Mouse (Mus musculus): ENCODE data around the gene Myh7. TPM values are rescaled to one million over a fixed set of nuclear protein-coding genes. Genes with fewer than 3 reads are reported as not detected.
"Not testable (repeated sequence)": the region's sequence is repeated elsewhere in the genome, so short reads cannot be mapped to it uniquely, and the experiment has no call there.

Gene Myh7
- total RNA-seq, 2 experiments from 2014 or later: 2,004 to 2,187 TPM

- intact Hi-C loops (cut with DNase I): loop anchor here (5.0 kb wide), 1 partner anchor 69 kb away; the partner anchor contains the start of gene Cmtm5
Measured at GRCm38 (mm10) chr14:55005967-55006366, 11.5 kb upstream of the Myh7 start.

GRCm38 (mm10) chr14:55005506-55005905 is 11.1 kb upstream of the Myh7 start:
- no peak for DNase-seq

More at GRCm38 (mm10) chr14:55005967-55006366, 11.5 kb upstream of the Myh7 start:
- no peak for DNase-seq

DNA sequence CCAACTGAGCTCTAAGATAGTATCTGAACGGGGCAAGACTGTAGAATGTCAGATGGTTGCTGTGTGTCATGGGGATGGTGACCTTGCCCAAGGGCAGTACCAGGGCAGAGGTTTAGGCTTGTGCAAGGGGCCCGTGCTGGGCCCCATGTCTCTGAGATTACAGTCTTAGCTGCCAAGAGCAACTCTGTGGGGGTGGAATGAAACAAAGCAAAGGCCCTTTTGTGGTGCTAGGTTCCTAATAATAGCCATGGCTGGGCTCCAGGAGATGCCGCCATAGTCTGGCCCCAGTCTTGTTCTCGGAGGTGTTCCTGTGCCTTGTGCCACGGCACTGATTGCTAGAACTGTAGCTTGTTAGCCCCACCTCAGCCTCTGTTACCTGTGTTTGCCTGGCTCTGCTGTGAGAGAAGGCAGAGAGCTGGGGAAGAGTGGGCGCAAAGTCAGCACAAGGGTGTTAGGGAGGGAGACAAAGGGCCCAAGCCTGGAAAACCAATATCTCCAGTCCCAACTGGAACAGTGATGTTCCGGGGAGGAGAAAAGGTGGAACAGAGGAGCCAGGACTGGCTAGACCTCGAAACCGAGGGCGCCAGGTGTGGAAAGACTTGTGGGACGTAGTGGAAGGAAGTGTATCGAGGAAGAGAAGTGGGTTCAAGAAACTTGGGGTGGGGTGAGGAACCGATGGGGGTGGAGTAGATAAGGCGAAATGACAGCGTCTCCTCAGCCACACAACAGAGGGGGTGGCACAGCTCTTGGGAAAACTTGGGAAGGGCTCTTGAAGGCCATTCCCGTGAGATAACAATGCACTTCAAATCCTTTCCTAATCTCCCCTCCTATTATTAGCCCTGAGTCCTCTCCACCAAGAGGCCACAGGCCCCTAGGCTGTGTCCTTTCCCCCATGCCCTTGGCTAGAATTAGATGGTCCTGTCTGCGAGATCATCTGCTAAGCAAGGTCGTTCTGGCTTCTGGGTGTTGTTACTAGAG is 9.7 kb upstream of the Myh7 start:
- peak; percentile 60 to 79 for DNase-seq
- intact Hi-C loops (cut with DNase I): no loop called here

More at GRCm38 (mm10) chr14:55005506-55005905, 11.1 kb upstream of the Myh7 start:
- intact Hi-C loops (cut with DNase I): loop anchor here (5.0 kb wide), 1 partner anchor 68 kb away; the partner anchor contains the start of gene Cmtm5

GRCm38 (mm10) chr14:55002687-55003120 is 8.3 kb upstream of the Myh7 start:
- DNase-seq: no peak
- intact Hi-C loops (cut with DNase I): no loop called here

DNA sequence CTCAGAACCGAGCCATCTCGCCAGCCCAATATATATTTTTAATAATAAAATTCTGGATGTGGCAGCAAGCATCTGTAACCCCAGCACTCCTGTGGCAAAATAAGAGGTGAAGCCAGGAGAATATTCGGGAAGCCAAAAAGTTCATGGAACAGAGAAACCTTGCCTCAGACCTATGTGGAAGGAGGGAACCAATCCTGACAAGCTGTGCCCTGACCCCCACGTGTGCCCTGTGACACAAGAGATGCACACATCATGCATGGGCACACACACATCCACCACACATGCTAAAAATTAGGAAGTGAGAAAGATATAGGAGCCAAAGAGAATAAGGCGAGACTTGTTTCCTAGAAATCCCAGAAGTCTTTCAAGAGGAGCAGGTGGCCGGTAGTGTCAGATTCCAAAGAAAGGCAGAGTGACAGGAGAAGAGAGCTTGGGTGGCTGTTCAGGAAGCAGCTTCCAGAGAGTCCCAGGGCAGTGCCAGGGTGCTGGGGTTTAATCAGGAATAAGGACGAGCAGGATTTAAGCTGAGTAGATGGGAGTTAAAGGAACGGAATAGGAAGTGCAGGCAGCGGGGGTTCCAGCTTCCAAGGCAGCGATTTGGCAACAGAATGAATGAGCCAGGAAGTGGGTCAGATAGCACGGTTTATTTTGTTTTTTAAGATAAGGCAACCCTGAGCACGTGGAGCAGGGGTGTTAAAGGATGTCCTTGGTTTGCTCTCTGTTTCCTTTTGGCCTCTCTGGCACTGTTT is 7.7 kb upstream of the Myh7 start:
- intact Hi-C loops (cut with DNase I): no loop called here
- DNase-seq: no peak

DNA sequence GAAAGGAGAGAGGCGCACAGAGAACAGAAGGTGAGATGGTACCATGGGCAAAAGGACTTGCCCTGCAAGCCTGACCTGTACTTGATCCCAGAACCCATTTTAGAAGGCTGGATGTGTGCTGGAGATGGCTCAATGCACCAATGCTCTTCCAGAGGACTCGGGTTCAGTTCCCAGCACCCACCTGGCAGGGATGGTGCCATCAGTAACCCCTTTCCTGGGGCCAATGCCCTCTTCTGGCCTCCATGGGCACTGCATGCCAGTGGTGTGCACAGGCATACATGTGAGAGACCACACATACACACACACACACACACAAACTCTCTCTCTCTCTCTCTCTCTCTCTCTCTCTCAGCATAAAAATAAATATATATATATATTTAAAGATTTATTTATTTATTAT is 7.0 kb upstream of the Myh7 start:
- intact Hi-C loops (cut with DNase I): no loop called here
- DNase-seq: no peak

DNA sequence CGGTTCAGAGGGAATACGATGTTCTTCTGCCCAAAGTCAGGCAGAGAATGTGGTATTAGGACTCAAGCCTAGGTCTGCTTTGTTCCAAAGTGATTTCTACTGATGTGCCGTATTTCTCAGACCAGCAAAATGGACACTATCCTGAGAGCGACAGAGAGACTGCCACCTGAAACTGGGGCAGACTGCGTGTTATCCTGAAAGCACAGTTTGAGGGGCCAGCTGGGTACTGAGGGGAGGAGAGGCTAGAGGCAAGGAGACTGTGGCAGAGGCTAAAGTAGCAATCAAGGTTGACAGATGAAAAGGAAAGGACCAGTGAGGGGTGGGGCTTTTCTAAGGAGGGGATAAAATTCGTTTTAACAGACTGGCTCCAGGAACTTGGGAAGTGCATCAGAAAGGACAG is 6.4 kb upstream of the Myh7 start:
- DNase-seq: no peak
- intact Hi-C loops (cut with DNase I): no loop called here

DNA sequence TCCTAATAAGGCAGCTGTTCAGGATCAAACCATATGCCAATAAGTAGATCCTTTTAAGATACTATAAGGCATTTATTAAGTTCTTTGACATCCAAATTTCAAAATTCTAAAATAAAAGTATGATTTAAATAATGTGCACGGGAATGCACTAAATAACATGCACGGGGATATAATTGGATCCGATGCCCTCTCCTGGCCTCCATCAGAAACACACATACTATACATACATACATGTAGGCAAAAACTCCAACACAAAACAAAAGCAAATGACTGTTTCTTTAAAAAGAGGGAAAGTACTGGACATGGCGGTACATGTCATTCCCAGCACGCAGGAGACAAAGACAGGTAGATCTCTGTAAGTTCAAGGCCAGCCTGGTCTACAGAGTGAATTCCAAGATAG is 5.4 kb upstream of the Myh7 start:
- DNase-seq; intact Hi-C loops (cut with DNase I): not testable (repeated sequence)

DNA sequence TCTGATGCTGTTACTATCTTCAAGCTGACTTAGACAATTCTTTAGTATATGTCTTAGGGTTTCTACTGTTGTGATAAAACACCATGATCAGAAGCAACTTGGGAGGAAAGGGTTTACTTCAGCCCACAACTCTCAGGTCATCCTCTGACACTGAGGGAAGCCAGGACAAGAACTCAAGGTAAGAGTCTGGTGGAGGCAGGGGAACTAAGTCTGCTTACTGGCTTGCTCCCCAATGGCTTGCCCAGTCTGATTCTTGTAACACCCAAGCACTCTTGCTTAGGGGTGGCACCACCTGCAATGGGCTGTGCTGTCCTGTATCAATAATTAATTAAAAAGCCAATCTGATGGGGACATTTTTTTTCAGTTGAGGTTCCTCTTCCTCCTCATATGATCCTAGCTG is 4.3 kb upstream of the Myh7 start:
- intact Hi-C loops (cut with DNase I): no loop called here
- no peak for DNase-seq

GRCm38 (mm10) chr14:54997297-54997696 is 2.9 kb upstream of the Myh7 start:
- DNase-seq: no peak
- intact Hi-C loops (cut with DNase I): no loop called here

- intact Hi-C loops (cut with DNase I): no loop called here
- DNase-seq: no peak
Measured at GRCm38 (mm10) chr14:54996793-54997192, 2.4 kb upstream of the Myh7 start.

- no peak for DNase-seq
- intact Hi-C loops (cut with DNase I): no loop called here
Measured at GRCm38 (mm10) chr14:54995457-54996138, 1.2 kb upstream of the Myh7 start.

GRCm38 (mm10) chr14:54994869-54995186 is 402 bp upstream of the Myh7 start:
- no peak for DNase-seq
- intact Hi-C loops (cut with DNase I): no loop called here

- intact Hi-C loops (cut with DNase I): no loop called here
- DNase-seq: peak in 1 of 2 experiments; percentile 13
Measured at GRCm38 (mm10) chr14:54993636-54994035, 790 bp downstream of the Myh7 start.

GRCm38 (mm10) chr14:54992196-54992595 is 2.2 kb downstream of the Myh7 start:
- no peak for DNase-seq
- intact Hi-C loops (cut with DNase I): no loop called here

DNA sequence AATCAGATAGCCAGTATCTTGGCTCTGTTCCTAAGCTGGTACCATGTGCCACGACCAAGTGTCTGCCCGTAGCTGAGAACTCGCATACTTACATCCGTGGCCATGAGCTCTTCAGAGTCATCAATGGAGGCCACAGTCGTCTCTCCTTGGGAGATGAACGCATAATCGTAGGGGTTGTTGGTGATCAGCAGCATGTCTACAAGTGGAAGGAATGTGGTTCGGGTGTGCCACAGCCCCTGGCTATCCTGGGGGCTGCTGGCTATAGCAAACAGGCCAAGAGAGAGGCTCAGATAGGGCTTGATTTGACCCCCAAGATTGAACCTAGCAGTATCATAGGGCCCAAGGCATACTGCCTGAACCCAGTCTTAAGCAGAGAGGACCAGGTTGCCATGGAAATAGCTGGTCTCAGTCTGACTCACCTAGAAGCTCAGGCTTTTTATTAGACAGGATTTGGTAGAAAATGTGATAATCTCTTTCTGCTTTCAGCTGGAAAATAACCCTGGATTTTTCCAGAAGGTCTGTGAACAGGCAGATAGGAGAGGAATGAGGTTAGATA is 4.5 kb downstream of the Myh7 start:
- DNase-seq: no peak
- intact Hi-C loops (cut with DNase I): no loop called here

DNA sequence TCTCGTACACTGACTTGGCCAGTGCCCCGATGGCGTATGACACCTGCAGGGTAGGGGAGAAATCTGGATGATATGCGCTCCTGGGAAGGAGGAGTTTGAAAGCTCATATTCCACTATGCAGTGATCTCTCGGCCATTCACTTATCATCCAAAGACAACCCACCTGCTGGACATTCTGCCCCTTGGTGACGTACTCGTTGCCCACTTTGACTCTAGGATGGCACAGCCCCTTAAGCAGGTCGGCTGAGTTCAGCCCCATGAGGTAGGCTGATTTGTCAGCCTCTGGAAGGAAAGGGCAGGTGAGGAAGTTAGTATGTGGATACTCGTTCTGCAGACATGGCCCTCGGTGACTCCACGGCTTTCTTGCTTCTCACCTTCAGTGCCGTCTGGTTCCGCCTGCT is 5.5 kb downstream of the Myh7 start:
- no peak for DNase-seq
- intact Hi-C loops (cut with DNase I): no loop called here

DNA sequence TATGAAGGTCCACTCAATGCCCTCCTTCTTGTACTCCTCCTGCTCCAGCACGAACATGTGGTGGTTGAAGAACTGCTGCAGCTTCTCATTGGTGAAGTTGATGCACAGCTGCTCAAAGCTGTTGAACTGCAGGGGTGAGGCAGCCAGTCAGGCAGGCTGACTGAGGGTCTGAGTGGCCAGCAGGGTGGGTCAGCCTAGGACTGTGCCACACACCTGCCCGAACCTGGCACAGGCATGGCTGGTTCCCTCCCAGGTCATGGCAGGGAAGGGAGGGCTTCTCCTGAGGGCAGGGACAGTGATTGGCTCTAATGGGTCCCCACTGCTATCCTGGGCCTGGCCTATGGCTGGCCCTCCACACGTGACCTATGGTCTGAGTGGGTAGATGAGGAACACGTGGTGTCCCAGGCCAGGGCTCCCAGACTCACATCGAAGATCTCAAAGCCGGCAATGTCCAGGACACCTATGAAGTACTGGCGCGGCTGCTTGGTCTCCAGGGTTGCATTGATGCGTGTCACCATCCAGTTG is 6.0 kb downstream of the Myh7 start:
- intact Hi-C loops (cut with DNase I); DNase-seq: not testable (repeated sequence)

- DNase-seq: no peak
- intact Hi-C loops (cut with DNase I): no loop called here
Measured at GRCm38 (mm10) chr14:54981934-54982333, 12.5 kb downstream of the Myh7 start.

DNA sequence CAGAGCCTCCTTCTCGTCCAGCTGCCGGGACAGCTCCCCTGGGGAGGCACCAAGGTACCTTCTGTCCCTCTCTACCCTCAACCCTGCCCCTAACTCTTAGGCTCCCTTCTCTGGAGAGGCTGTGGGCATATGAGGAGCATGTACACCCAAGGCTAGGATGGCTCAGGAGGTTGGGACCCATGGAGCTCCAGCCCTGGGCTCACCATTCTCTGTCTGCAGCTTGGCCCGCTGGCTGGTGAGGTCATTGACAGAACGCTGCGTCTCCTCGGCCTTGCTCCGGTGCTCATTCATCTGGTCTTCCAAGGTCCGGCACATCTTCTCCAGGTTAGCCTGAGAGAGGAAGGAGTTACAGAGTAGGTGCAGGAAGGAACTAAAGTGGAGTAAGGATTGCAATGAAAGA is 15.8 kb downstream of the Myh7 start:
- DNase-seq: no peak
- intact Hi-C loops (cut with DNase I): no loop called here

All from heart, postnatal 14 days (tissue).